Mouse (Mus musculus): ENCODE measurements at regions not wholly inside any gene's neighbourhood (a gene's known extent, or its start where the extent isn't known, plus 50 kb on each side); places are given as distances from the start of the nearest gene placed in this dataset.

- DNase-seq (ENCODE audit: low read depth in 3 of 3, low spot score in 3 of 3) (no peak), ATAC-seq (ENCODE audit: insufficient read depth) (no peak)
- no peaks in the 10 kb centered on the region for H3K9me3 ChIP-seq (ENCODE audit: control insufficient read depth, low read length)
- H3K4me2 ChIP-seq (ENCODE audit: low read depth): no peak overlapping the region
- no peak overlapping the region for H3K27ac ChIP-seq
- H3K9ac ChIP-seq (replicated peaks): no peak overlapping the region
- no peaks in the 10 kb centered on the region for H3K4me1 ChIP-seq (replicated peaks; ENCODE audit: control insufficient read depth in 2 of 2, insufficient read depth in 2 of 2, low read length in 1 of 2)
- 49% methylated on average over 6 of the region's 6 CpGs for WGBS (ENCODE audit: insufficient replicate concordance)
- no peak overlapping the region for H3K4me3 ChIP-seq (ENCODE audit: insufficient read depth in 1 of 2, low read depth in 2 of 2, low read length in 2 of 2)
- H3K36me3 ChIP-seq (replicated peaks; ENCODE audit: control insufficient read depth, insufficient read depth, low read depth): no peaks in the 10 kb centered on the region
- H3K27me3 ChIP-seq (ENCODE audit: control insufficient read depth, insufficient read depth, low read length): no peaks in the 10 kb centered on the region
- TF ChIP-seq EP300 (IDR thresholded peaks at IDR 0.05; ENCODE audit: low read depth): no peak
- TF ChIP-seq CTCF (IDR thresholded peaks at IDR 0.05; ENCODE audit: low read depth): no peak
These were observed 85.4 kb downstream of the 1700020N01Rik start for GRCm38 (mm10) chr10:21678372-21678771.

- ATAC-seq (ENCODE audit: insufficient read depth): no peak
- Histone ChIP-seq H3K27me3 (ENCODE audit: control insufficient read depth, insufficient read depth, low read length) (no peaks in the 10 kb centered on the region), H3K9me3 (ENCODE audit: control insufficient read depth, low read length) (no peaks in the 10 kb centered on the region), H3K4me1 (replicated peaks; ENCODE audit: control insufficient read depth in 2 of 2, insufficient read depth in 2 of 2, low read length in 1 of 2) (no peaks in the 10 kb centered on the region), H3K27ac (no peak overlapping the region), H3K9ac (replicated peaks) (no peak overlapping the region), H3K4me3 (ENCODE audit: insufficient read depth in 1 of 2, low read depth in 2 of 2, low read length in 2 of 2) (no peak overlapping the region), H3K4me2 (ENCODE audit: low read depth) (no peak overlapping the region), H3K36me3 (replicated peaks; ENCODE audit: control insufficient read depth, insufficient read depth, low read depth) (no peaks in the 10 kb centered on the region)
- DNase-seq (ENCODE audit: low read depth in 3 of 3, low spot score in 3 of 3): no peak
- no peak for TF ChIP-seq EP300 (IDR thresholded peaks at IDR 0.05; ENCODE audit: low read depth)
- no peak for TF ChIP-seq CTCF (IDR thresholded peaks at IDR 0.05; ENCODE audit: low read depth)
- WGBS (ENCODE audit: insufficient replicate concordance): 50% methylated on average over 10 of the region's 10 CpGs
These were observed 86.0 kb downstream of the 1700020N01Rik start for GRCm38 (mm10) chr10:21678811-21679451.

GRCm38 (mm10) chr10:21680789-21681188, 87.8 kb downstream of the 1700020N01Rik start:
- H3K4me1 ChIP-seq (replicated peaks; ENCODE audit: control insufficient read depth in 2 of 2, insufficient read depth in 2 of 2, low read length in 1 of 2): peaks cover 0 to 4% of the 10 kb centered on the region in 2 experiments; a peak in 2 of 4 replicates
- H3K9me3 ChIP-seq (ENCODE audit: control insufficient read depth, low read length): no peaks in the 10 kb centered on the region
- no peaks in the 10 kb centered on the region for H3K27me3 ChIP-seq (ENCODE audit: control insufficient read depth, insufficient read depth, low read length)
- DNase-seq (ENCODE audit: low read depth in 3 of 3, low spot score in 3 of 3) (no peak), ATAC-seq (ENCODE audit: insufficient read depth) (no peak)
- H3K9ac ChIP-seq (replicated peaks): no peak overlapping the region
- 44% methylated on average over 4 of the region's 4 CpGs for WGBS (ENCODE audit: insufficient replicate concordance)
- no peak overlapping the region for H3K4me3 ChIP-seq (ENCODE audit: insufficient read depth in 1 of 2, low read depth in 2 of 2, low read length in 2 of 2)
- H3K27ac ChIP-seq: no peak overlapping the region
- no peaks in the 10 kb centered on the region for H3K36me3 ChIP-seq (replicated peaks; ENCODE audit: control insufficient read depth, insufficient read depth, low read depth)
- TF ChIP-seq CTCF (IDR thresholded peaks at IDR 0.05; ENCODE audit: low read depth) (no peak), EP300 (IDR thresholded peaks at IDR 0.05; ENCODE audit: low read depth) (no peak)
- no peak overlapping the region for H3K4me2 ChIP-seq (ENCODE audit: low read depth)

- Histone ChIP-seq H3K4me3 (ENCODE audit: insufficient read depth in 1 of 2, low read depth in 2 of 2, low read length in 2 of 2) (no peak overlapping the region), H3K4me2 (ENCODE audit: low read depth) (no peak overlapping the region), H3K27me3 (ENCODE audit: control insufficient read depth, insufficient read depth, low read length) (no peaks in the 10 kb centered on the region), H3K4me1 (replicated peaks; ENCODE audit: control insufficient read depth in 2 of 2, insufficient read depth in 2 of 2, low read length in 1 of 2) (peaks cover 0 to 9% of the 10 kb centered on the region in 2 experiments; a peak in 2 of 4 replicates), H3K9me3 (ENCODE audit: control insufficient read depth, low read length) (no peaks in the 10 kb centered on the region), H3K9ac (replicated peaks) (no peak overlapping the region), H3K36me3 (replicated peaks; ENCODE audit: control insufficient read depth, insufficient read depth, low read depth) (no peaks in the 10 kb centered on the region), H3K27ac (no peak overlapping the region)
- WGBS (ENCODE audit: insufficient replicate concordance): 48% methylated on average over 9 of the region's 9 CpGs
- ATAC-seq (ENCODE audit: insufficient read depth): no peak
- DNase-seq (ENCODE audit: low read depth in 3 of 3, low spot score in 3 of 3): no peak
- TF ChIP-seq EP300 (IDR thresholded peaks at IDR 0.05; ENCODE audit: low read depth) (no peak), CTCF (IDR thresholded peaks at IDR 0.05; ENCODE audit: low read depth) (no peak)
These were observed 91.5 kb downstream of the 1700020N01Rik start for GRCm38 (mm10) chr10:21684286-21685013.

GRCm38 (mm10) chr10:21685122-21685798, 92.3 kb downstream of the 1700020N01Rik start:
- DNase-seq (ENCODE audit: low read depth in 3 of 3, low spot score in 3 of 3): no peak
- Histone ChIP-seq H3K36me3 (replicated peaks; ENCODE audit: control insufficient read depth, insufficient read depth, low read depth) (no peaks in the 10 kb centered on the region), H3K27me3 (ENCODE audit: control insufficient read depth, insufficient read depth, low read length) (no peaks in the 10 kb centered on the region), H3K9ac (replicated peaks) (no peak overlapping the region), H3K4me2 (ENCODE audit: low read depth) (no peak overlapping the region), H3K27ac (no peak overlapping the region), H3K9me3 (ENCODE audit: control insufficient read depth, low read length) (no peaks in the 10 kb centered on the region), H3K4me3 (ENCODE audit: insufficient read depth in 1 of 2, low read depth in 2 of 2, low read length in 2 of 2) (no peak overlapping the region), H3K4me1 (replicated peaks; ENCODE audit: control insufficient read depth in 2 of 2, insufficient read depth in 2 of 2, low read length in 1 of 2) (peaks cover 0 to 13% of the 10 kb centered on the region in 2 experiments; a peak in 2 of 4 replicates)
- ATAC-seq (ENCODE audit: insufficient read depth): 0 out of 2 replicates have a peak, but pooled peaks have one; percentile 28
- TF ChIP-seq CTCF (IDR thresholded peaks at IDR 0.05; ENCODE audit: low read depth): peak; percentile 10; the same call in 1 of the 2 replicates
- TF ChIP-seq EP300 (IDR thresholded peaks at IDR 0.05; ENCODE audit: low read depth): no peak
- WGBS (ENCODE audit: insufficient replicate concordance): 21% methylated on average over 9 of the region's 9 CpGs

Measured in liver, embryonic 14.5 days (tissue).